Mouse (Mus musculus) layer of hippocampus, postnatal 36 days (tissue): ENCODE data around the gene Zfp758. TPM values are rescaled to one million over a fixed set of nuclear protein-coding genes. Genes with fewer than 3 reads are reported as not detected.
"Not testable (repeated sequence)": the region's sequence is repeated elsewhere in the genome, so short reads cannot be mapped to it uniquely, and the experiment has no call there.

Source experiments
- DNase-seq, 2 experiments: peaks; one replicate each; pipeline ENCODE4 v3.0.0; 2022
- total RNA-seq, 2 experiments: library from RNA; stranded (reverse); gene quantifications; 2 replicates each; pipeline ENCODE4 v1.2.3; 2021

Gene Zfp758
- total RNA-seq = 10 to 100 TPM; 12.6 to 12.9 TPM

DNA sequence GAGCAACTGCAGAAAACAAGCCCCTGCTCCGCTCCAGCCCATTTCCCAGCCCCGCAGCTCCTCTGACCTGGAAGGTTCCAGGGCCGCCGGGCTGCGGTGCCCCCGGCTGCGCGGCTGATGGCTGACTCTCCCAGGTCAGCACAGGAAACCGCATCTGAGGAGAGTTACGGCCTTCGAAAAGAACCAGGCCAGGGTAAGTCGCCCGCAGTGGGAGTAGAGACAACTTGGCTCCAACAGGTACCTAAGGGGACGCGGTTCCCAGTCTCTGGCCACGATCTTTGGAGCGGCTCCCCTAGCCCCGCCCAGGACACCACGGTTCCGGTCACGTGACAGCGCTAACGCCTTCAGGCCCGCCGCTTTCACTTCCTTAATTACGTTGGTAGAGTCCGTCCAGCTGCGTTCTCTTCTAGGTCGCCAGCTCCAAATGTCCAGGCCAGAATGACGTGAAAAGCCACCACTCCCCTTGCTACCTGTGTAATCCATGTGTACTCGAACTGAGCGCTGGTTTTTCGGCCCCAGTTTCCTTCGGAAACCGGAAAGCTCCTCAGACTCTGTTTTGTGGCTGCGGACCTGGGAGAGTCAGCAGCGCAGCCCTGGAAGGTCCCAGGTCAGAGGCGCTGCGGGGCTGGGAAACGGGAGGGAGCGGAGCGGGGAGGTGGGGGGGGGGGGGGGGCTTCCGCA, at the start of gene Zfp758, which contains the start of gene Zfp944:
Zfp758 (plus strand) TSS at position 353 of the 681 bp plus-strand sequence.
Zfp944 (minus strand) TSS at position 300 of the 681 bp plus-strand sequence.
- peak; percentile 45 to 57 for DNase-seq

GRCm38 (mm10) chr17:22314219-22314618, 47.0 kb upstream of the Zfp758 start:
- peak in 1 of 2 experiments; percentile 0 for DNase-seq

- peak; percentile 83 to 86 for DNase-seq
Measured at GRCm38 (mm10) chr17:22314730-22315226, 46.5 kb upstream of the Zfp758 start, which contains the start of gene CT030661.1. Gene CT030661.1, minus strand, starts transcription at chr17:22314837.

- DNase-seq = not testable (repeated sequence)
Measured at GRCm38 (mm10) chr17:22315247-22315646, 46.0 kb upstream of the Zfp758 start.

DNA sequence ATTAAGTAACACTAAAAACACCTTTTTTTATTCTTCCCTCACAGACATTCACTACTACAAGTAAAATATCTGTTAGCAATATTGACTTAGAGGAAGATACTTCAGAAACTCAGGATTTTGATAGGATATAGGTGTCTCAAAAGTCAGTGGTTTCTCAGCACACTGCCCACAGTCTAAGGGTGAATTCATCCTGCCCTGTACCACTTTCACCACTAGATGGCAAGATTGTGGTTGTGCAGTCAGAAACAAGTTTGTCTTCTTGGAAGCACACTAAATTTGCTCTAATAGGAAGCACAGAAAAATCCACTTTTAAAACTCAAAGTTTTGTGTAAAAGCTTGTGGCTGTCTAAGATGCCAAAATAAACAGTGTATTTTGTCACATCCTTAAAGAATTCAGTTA, 8.5 kb upstream of the Zfp758 start:
- no peak for DNase-seq

GRCm38 (mm10) chr17:22360572-22360971, 681 bp upstream of the Zfp758 start:
- DNase-seq = no peak

GRCm38 (mm10) chr17:22363895-22364294, 2.6 kb downstream of the Zfp758 start:
- no peak for DNase-seq

GRCm38 (mm10) chr17:22410756-22411155, 49.5 kb downstream of the Zfp758 start:
- no peak for DNase-seq

DNA sequence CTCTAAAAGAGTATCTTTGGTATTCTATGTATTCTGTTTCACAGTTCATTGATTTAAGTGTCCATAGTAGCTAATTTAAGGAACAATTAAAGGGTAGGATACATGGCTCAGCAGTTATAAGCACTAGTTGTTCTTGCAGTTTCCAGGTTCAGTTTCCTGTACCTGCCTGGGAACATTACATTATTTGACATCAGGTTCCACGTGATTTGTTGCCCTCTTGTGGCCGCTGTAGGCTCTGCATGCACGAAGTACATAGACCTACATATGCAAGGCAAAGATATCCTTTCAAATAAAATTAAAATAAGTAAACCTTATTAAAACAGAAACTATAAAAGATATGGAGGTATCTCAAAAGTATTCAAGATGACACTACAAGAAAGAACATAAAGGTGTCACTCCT, 56.3 kb downstream of the Zfp758 start:
- peak; percentile 15 to 19 for DNase-seq

DNA sequence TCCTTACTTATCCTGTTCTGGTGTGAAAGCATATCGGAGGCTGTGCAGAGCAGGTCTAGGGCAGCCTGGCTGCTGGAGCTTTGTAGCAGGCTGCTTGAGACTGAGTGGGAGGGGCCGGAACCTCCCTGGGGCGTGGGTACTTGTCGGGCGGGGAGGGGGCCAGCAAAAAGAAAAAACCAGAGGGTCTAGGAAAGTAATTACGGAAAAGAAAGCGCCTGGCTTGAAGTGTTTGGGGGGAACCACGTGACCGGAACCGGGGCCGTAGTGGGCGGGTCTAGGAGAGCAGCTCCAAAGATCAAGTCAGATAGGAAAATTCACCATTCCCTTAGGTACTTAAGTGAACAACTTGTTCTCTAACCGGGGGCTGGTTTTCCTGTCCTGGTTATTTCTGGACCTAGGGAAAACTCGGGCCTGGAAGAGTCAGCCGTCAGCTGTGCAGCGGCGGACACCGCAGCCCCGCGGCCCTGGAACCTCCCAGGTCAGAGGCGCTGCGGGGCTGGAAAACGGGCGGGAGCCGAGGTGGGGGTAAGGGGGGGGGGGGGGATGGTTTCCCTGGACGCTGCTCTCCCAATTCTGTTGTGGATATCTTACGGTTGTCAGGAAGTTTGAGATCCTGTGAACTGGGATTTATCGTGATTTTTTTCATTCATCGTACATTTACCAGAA, 62.8 kb downstream of the Zfp758 start, which contains the start of gene Zfp946:
Zfp946 (plus strand) TSS at position 271 of the 666 bp plus-strand sequence.
- peak; percentile 71 to 73 for DNase-seq

DNA sequence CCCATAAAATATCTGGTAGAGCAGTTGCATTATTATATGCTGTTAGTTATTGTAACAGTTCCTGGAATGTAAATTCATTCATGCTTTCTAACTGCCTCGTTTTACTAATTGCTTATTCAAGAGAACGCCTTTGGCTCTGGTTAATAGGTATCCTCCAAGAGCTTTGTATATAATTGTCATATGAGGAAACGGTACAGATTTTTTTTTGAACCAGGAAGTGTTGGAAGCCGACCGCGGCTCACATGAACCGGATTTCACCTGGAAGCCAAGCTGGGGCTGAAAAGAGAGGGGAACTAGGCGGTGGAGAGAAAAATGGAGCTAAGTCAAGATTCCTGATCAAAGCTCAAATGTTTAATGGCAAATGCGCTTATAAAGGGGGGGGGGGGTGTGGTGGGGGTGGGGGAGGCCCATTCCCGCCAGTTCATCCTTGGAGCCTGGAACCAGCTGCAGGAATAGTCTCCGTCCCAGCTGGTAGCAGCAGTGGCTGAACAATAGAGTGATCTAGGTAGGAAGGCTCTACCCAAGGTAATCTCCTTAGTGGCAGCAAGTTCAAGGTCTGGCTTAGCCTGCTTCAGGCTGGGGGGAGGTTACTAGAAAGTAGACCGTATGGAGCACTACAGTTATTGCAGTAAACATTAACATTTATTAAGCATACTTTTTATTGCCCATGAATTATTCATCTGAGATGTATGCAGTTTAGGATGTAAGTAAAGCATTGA, 63.5 kb downstream of the Zfp758 start:
- DNase-seq = peak in 1 of 2 experiments; percentile 3

Other genes starting within 250 kb of the Zfp758 start
- under 1 TPM; 0.27 to 0.51 TPM for gene Zfp947, start 195.3 kb upstream of the Zfp758 start, total RNA-seq
- gene Zfp994, start 135.8 kb upstream of the Zfp758 start, total RNA-seq = 1 to 10 TPM; 4.9 to 5.3 TPM
- 10 to 100 TPM; 11.2 to 11.9 TPM for gene CT030661.1, start 46.6 kb upstream of the Zfp758 start, total RNA-seq
- gene Zfp944, start 53 bp upstream of the Zfp758 start, total RNA-seq = 10 to 100 TPM; 10.2 to 11.6 TPM
- gene Zfp946, start 62.8 kb downstream of the Zfp758 start, total RNA-seq = 10 to 100 TPM; 10.9 to 12.3 TPM
- not detected for gene Vmn2r111, start 212.0 kb downstream of the Zfp758 start, total RNA-seq
- gene Vmn2r112, start 239.5 kb downstream of the Zfp758 start, total RNA-seq = not detected